Mouse (Mus musculus) granulocyte monocyte progenitor cell, adult 5-6 weeks (primary cell): ENCODE results near the gene Tas2r126. TPM values are rescaled to one million over a fixed set of nuclear protein-coding genes. Genes with fewer than 3 reads are reported as not detected.
A peak's percentile ranks its signal among the peaks of the same experiment; 100 is the strongest.
"Not testable (repeated sequence)": the region's sequence is repeated elsewhere in the genome, so short reads cannot be mapped to it uniquely, and the experiment has no call there.

Source experiments
- ATAC-seq: replicated peaks from 2 replicates; pipeline ENCODE4 v1.8.0; 2016; ENCODE audit warnings: mild to moderate bottlenecking, moderate TSS enrichment, inconsistent platforms; ENCODE audit not compliant: poor library complexity, severe bottlenecking
- total RNA-seq, 2 experiments: library from RNA; stranded (forward) in 1 of 2; stranded (reverse) in 1 of 2; fragments of 200-712, 200-1000 nt in 1 of 2; fragments of >200 nt in 1 of 2; fragmentation: Nextera tagmentation in 1 of 2; gene quantifications; 2 replicates each; pipeline ENCODE4 v1.2.3; 2014 to 2017

The Tas2r126 gene
- total RNA-seq (2014; fragmentation: Nextera tagmentation) = not detected in 2 replicates
- not detected in 2 replicates for total RNA-seq (2017)

- no peak for ATAC-seq
Measured at GRCm38 (mm10) chr6:42434446-42434845, at the start of gene Tas2r126. Gene Tas2r126 (plus strand): TSS chr6:42434535.

GRCm38 (mm10) chr6:42385635-42386034 is 48.7 kb upstream of the Tas2r126 start:
- ATAC-seq = no peak

- ATAC-seq = no peak
Measured at GRCm38 (mm10) chr6:42391796-42392330, 42.5 kb upstream of the Tas2r126 start.

- peak; percentile 87 for ATAC-seq
Measured at GRCm38 (mm10) chr6:42395960-42396809, 38.1 kb upstream of the Tas2r126 start.

- ATAC-seq = peak; percentile 65
Measured at GRCm38 (mm10) chr6:42397041-42397657, 37.2 kb upstream of the Tas2r126 start.

- peak; percentile 36 for ATAC-seq
Measured at GRCm38 (mm10) chr6:42398285-42398684, 36.0 kb upstream of the Tas2r126 start.

- ATAC-seq = no peak
Measured at GRCm38 (mm10) chr6:42398998-42399397, 35.3 kb upstream of the Tas2r126 start.

- no peak for ATAC-seq
Measured at GRCm38 (mm10) chr6:42399938-42400337, 34.4 kb upstream of the Tas2r126 start, which contains the start of gene Tas2r143. Gene Tas2r143 (plus strand): TSS chr6:42400238.

GRCm38 (mm10) chr6:42405134-42405533 is 29.2 kb upstream of the Tas2r126 start, which contains the start of gene Tas2r135:
Gene Tas2r135 (plus strand): TSS chr6:42405434.
- no peak for ATAC-seq

- peak; percentile 69 for ATAC-seq
Measured at GRCm38 (mm10) chr6:42419443-42419842, 14.9 kb upstream of the Tas2r126 start.

GRCm38 (mm10) chr6:42421439-42421838 is 12.9 kb upstream of the Tas2r126 start:
- ATAC-seq = peak; percentile 92

- ATAC-seq = peak; percentile 47
Measured at GRCm38 (mm10) chr6:42424472-42424871, 9.9 kb upstream of the Tas2r126 start.

GRCm38 (mm10) chr6:42426337-42426736 is 8.0 kb upstream of the Tas2r126 start:
- ATAC-seq = no peak

GRCm38 (mm10) chr6:42433554-42433953 is 781 bp upstream of the Tas2r126 start:
- ATAC-seq = peak; percentile 44

- ATAC-seq = no peak
Measured at GRCm38 (mm10) chr6:42435490-42435889, 1.2 kb downstream of the Tas2r126 start.

GRCm38 (mm10) chr6:42441395-42441794 is 7.1 kb downstream of the Tas2r126 start:
- no peak for ATAC-seq

- ATAC-seq = no peak
Measured at GRCm38 (mm10) chr6:42444491-42444890, 10.2 kb downstream of the Tas2r126 start.

GRCm38 (mm10) chr6:42447381-42447780 is 13.0 kb downstream of the Tas2r126 start:
- ATAC-seq = no peak

- ATAC-seq = no peak
Measured at GRCm38 (mm10) chr6:42465096-42465495, 30.8 kb downstream of the Tas2r126 start, which contains the start of gene Olfr458. Gene Olfr458 (minus strand): TSS chr6:42465196.

- ATAC-seq = no peak
Measured at GRCm38 (mm10) chr6:42470542-42470941, 36.2 kb downstream of the Tas2r126 start.

- not testable (repeated sequence) for ATAC-seq
Measured at GRCm38 (mm10) chr6:42471298-42471697, 37.0 kb downstream of the Tas2r126 start.
